8 mouse cellular contexts compared by ENCODE assay signal in the genomic region with DNA sequence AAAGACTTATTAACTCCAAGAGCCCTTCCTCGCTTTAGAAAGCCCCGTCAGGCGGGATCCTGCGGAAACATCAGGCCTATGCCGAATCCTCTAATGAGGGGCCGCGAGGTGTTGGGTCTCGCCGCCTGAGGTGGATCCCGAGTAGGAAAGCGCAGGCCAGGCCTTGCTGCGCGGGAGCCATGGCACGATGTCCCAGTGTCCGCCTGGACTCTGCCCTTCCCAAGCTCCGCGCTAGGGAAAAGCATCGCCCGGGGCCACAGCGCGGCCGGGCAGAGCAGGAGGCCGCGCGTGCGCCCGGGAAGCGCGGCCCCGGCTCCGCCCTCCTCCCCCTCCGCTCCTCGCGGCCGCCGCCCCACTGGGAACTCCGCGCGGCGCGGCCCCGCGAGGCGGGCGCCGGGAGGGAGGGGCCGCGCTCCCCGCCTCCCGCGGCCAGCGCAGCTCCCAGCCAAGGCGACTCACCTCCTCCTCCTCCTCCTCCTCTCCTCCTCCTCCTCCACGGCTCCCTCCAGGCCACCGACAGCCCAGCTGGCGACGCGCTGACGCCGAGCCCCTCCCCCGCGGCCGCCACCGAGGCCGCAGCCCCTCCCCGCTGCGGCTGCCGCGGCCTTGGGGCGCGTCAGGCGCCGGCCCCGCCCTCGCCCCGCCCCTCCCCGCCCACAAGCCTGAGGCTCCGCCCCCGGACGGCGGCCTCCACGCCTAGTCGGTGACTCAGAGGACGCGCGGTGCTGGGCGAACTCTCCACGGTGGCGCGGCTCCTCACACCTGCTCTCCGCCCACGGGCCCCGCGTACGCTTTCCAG. TPM values are rescaled to one million over a fixed set of nuclear protein-coding genes. Genes with fewer than 3 reads are reported as not detected.
DNase-seq lines count a peak whose midpoint lies in the region; ATAC-seq lines count a peak whose summit lies in the region.

No protein-coding gene starts in this region.

- no peaks in the 10 kb centered on the region for H3K36me3 ChIP-seq in hindbrain, embryonic 16.5 days (ENCODE audit: control insufficient read depth, insufficient read depth, low read length)

- no peaks in the 10 kb centered on the region for H3K9me3 ChIP-seq in hindbrain, embryonic 16.5 days (ENCODE audit: control insufficient read depth, low read length)

- H3K4me2 ChIP-seq in hindbrain, embryonic 16.5 days (ENCODE audit: low read length) = peak overlapping the region; percentile 73

- H3K4me3 ChIP-seq in hindbrain, embryonic 16.5 days (ENCODE audit: low read length) = peak overlapping the region; percentile 61

- H3K27ac ChIP-seq in hindbrain, embryonic 16.5 days (ENCODE audit: low read depth, low read length) = peak overlapping the region; percentile 90

- WGBS in hindbrain, embryonic 16.5 days = 1% methylated on average over 58 of the region's 95 CpGs

- no peaks in the 10 kb centered on the region for H3K27me3 ChIP-seq in hindbrain, embryonic 16.5 days (replicated peaks; ENCODE audit: control insufficient read depth, insufficient read depth, low read length)

- DNase-seq in ZHBTc4 (ENCODE audit: low read depth, low spot score) = peak; percentile 90
- DNase-seq in cerebellum, postnatal 4 days (ENCODE audit: low spot score in 2 of 2) = peak; percentile 57 to 87
- DNase-seq in gastrocnemius, adult 18-20 months (ENCODE audit: low spot score) = peak; percentile 90
- peak; percentile 85 for DNase-seq in left cerebral cortex, adult 11 months (ENCODE audit: low spot score)
- DNase-seq in lung, postnatal 4 days = peak; percentile 92 to 97
- peak; percentile 96 for DNase-seq in retina, postnatal 1 day
- DNase-seq in thymus, postnatal 4 days = peak; percentile 90

- H3K4me1 ChIP-seq in hindbrain, embryonic 16.5 days (ENCODE audit: control insufficient read depth, insufficient read depth, low read depth, low read length) = peaks cover 3% of the 10 kb centered on the region

- peak overlapping the region; percentile 90 for H3K9ac ChIP-seq in hindbrain, embryonic 16.5 days (ENCODE audit: low read depth, low read length)

- peak; percentile 97 for ATAC-seq in hindbrain, embryonic 16.5 days

RNA-seq across cellular contexts. Expression of a gene that starts 0.6 kb away (rescaled TPM):
- 10 to 100 TPM; 31.4 to 34.4 TPM for total RNA-seq in gastrocnemius, adult 18-20 months (2021)
- 18.2 and 21.6 TPM in 2 replicates for polyA plus RNA-seq in hindbrain, embryonic 16.5 days (2015; fragmentation: Nextera tagmentation; extraction: Ambion mirVana)

Comparison
In these comparisons a context has a peak if more than half of its experiments do, and no peak if none do; other contexts are left out.
1. Peak in every context shown above with its lines: DNase-seq, ATAC-seq, H3K4me3 ChIP-seq and H3K27ac ChIP-seq.